Mouse (Mus musculus) 3134 (cell line): ENCODE measurements around the gene Polk.

Experiments
- DNase-seq: peaks from one replicate; pipeline ENCODE4 v3.0.0-alpha.2; 2011; ENCODE audit warnings: low spot score; ENCODE audit not compliant: insufficient read length; ENCODE audit errors: extremely low read depth

Gene Polk

GRCm38 (mm10) chr13:96470556-96470955 is 71.8 kb downstream of the Polk start:
- DNase-seq = no peak

- DNase-seq = no peak
Observed at GRCm38 (mm10) chr13:96468678-96469077, 73.7 kb downstream of the Polk start.

- DNase-seq = no peak
Observed at GRCm38 (mm10) chr13:96465315-96465714, 77.1 kb downstream of the Polk start.

- DNase-seq = no peak
Observed at GRCm38 (mm10) chr13:96462644-96463043, 79.7 kb downstream of the Polk start.

GRCm38 (mm10) chr13:96458606-96459005 is 83.8 kb downstream of the Polk start:
- no peak for DNase-seq

- DNase-seq = no peak
Observed at GRCm38 (mm10) chr13:96458018-96458417, 84.4 kb downstream of the Polk start.

GRCm38 (mm10) chr13:96457566-96457965 is 84.8 kb downstream of the Polk start:
- no peak for DNase-seq

- no peak for DNase-seq
Observed at GRCm38 (mm10) chr13:96454288-96454687, 88.1 kb downstream of the Polk start.

GRCm38 (mm10) chr13:96452621-96453020 is 89.8 kb downstream of the Polk start:
- no peak for DNase-seq

GRCm38 (mm10) chr13:96451386-96452140 is 90.8 kb downstream of the Polk start:
- no peak for DNase-seq

- no peak for DNase-seq
Observed at GRCm38 (mm10) chr13:96450869-96451268, 91.5 kb downstream of the Polk start.

- no peak for DNase-seq
Observed at GRCm38 (mm10) chr13:96450205-96450856, 92.0 kb downstream of the Polk start.

GRCm38 (mm10) chr13:96440436-96440835 is 101.9 kb downstream of the Polk start:
- no peak for DNase-seq

GRCm38 (mm10) chr13:96436921-96437320 is 105.5 kb downstream of the Polk start:
- no peak for DNase-seq

GRCm38 (mm10) chr13:96435793-96436192 is 106.6 kb downstream of the Polk start:
- DNase-seq = no peak

- DNase-seq = no peak
Observed at GRCm38 (mm10) chr13:96434899-96435331, 107.5 kb downstream of the Polk start.

GRCm38 (mm10) chr13:96433648-96434190 is 108.7 kb downstream of the Polk start:
- DNase-seq = no peak

GRCm38 (mm10) chr13:96433041-96433440 is 109.3 kb downstream of the Polk start:
- DNase-seq = no peak

- no peak for DNase-seq
Observed at GRCm38 (mm10) chr13:96432376-96432811, 110.0 kb downstream of the Polk start.

- DNase-seq = peak; percentile 24
Observed at GRCm38 (mm10) chr13:96431595-96432156, 110.7 kb downstream of the Polk start.
